Mouse (Mus musculus) heart, embryonic 16.5 days (tissue): ENCODE results near the gene Igf1r. TPM values are rescaled to one million over a fixed set of nuclear protein-coding genes. Genes with fewer than 3 reads are reported as not detected.

Experiments used
- ATAC-seq: fragments of 200-750 bp; cut with Nextera tagmentation; replicated peaks from 2 replicates; pipeline ENCODE4 v1.8.0; 2017; ENCODE audit warnings: moderate number of reproducible peaks; ENCODE audit not compliant: insufficient read depth, low FRiP score; ENCODE audit errors: extremely low read depth
- H3K27ac ChIP-seq: fragments of 300-500 bp; sonication (generic); 2 replicates; pipeline ENCODE4 v1.5.1; 2014; ENCODE audit warnings: mild to moderate bottlenecking, low read length, control low read depth, moderate library complexity
- H3K27me3 ChIP-seq: fragments of 300-500 bp; sonication (generic); 2 replicates; pipeline ENCODE4 v1.6.1; 2014; ENCODE audit warnings: low read length, mixed read lengths; ENCODE audit not compliant: control insufficient read depth, insufficient read depth
- H3K36me3 ChIP-seq: fragments of 300-500 bp; sonication (generic); 2 replicates; pipeline ENCODE4 v1.6.1; 2014; ENCODE audit not compliant: control insufficient read depth, insufficient read depth
- H3K4me1 ChIP-seq: fragments of 300-500 bp; sonication (generic); 2 replicates; pipeline ENCODE4 v1.6.1; 2014; ENCODE audit warnings: low read length, mixed read lengths; ENCODE audit not compliant: control insufficient read depth, insufficient read depth
- H3K4me2 ChIP-seq: fragments of 300-500 bp; sonication (generic); 2 replicates; pipeline ENCODE4 v1.6.1; 2014; ENCODE audit warnings: low read depth, mild to moderate bottlenecking, control low read depth, low read length
- H3K4me3 ChIP-seq: fragments of 300-500 bp; sonication (generic); 2 replicates; pipeline ENCODE4 v1.5.1; 2014; ENCODE audit warnings: mild to moderate bottlenecking, control low read depth, low read length
- H3K9ac ChIP-seq: fragments of 300-500 bp; sonication (generic); 2 replicates; pipeline ENCODE4 v1.6.1; 2014; ENCODE audit warnings: low read length, control low read depth
- H3K9me3 ChIP-seq: fragments of 300-500 bp; sonication (generic); replicated peaks from 2 replicates; pipeline ENCODE4 v1.6.1; 2016; ENCODE audit warnings: low read length; ENCODE audit not compliant: control insufficient read depth
- WGBS: fragments of 180-500 bp; shearing (Covaris S2); extraction: QIAGEN DNeasy Blood & Tissue Kit; methylation state at CpG from one replicate; pipeline ENCODE4 v1.1.7; 2014; 5-methylcytosine and 5-hydroxymethylcytosine counted together
- polyA plus RNA-seq: library from polyadenylated mRNA; unstranded; fragments of >200 nt; fragmentation: Nextera tagmentation; extraction: Ambion mirVana; gene quantifications from 2 replicates; pipeline ENCODE4 v1.2.1, GENCODE M21; 2015

The Igf1r gene
- polyA plus RNA-seq, 1 experiment from 2014 or later = 16.4 TPM

GRCm38 (mm10) chr7:68224006-68224405, 271.4 kb downstream of the Igf1r start:
- H3K27me3 ChIP-seq = no peaks in the 10 kb centered on the region
- WGBS = 85% methylated on average over 5 of the region's 5 CpGs
- no peak overlapping the region for H3K4me2 ChIP-seq
- H3K4me1 ChIP-seq = peaks cover 10% of the 10 kb centered on the region
- H3K27ac ChIP-seq = peak overlapping the region; percentile 51
- peaks cover 13% of the 10 kb centered on the region for H3K36me3 ChIP-seq
- ATAC-seq = no peak
- no peaks in the 10 kb centered on the region for H3K9me3 ChIP-seq
- no peak overlapping the region for H3K9ac ChIP-seq
- no peak overlapping the region for H3K4me3 ChIP-seq

- 69% methylated on average over 9 of the region's 9 CpGs for WGBS
- no peaks in the 10 kb centered on the region for H3K9me3 ChIP-seq
- H3K4me2 ChIP-seq = no peak overlapping the region
- no peak overlapping the region for H3K4me3 ChIP-seq
- ATAC-seq = no peak
- peaks cover 10% of the 10 kb centered on the region for H3K4me1 ChIP-seq
- peaks cover 8% of the 10 kb centered on the region for H3K36me3 ChIP-seq
- no peaks in the 10 kb centered on the region for H3K27me3 ChIP-seq
- H3K27ac ChIP-seq = 0 out of 2 replicates have a peak overlapping the region, but pooled peaks have one; percentile 23
- H3K9ac ChIP-seq = no peak overlapping the region
Measured at GRCm38 (mm10) chr7:68225427-68226054, 272.9 kb downstream of the Igf1r start.

- WGBS = 83% methylated on average over 11 of the region's 11 CpGs
- peak overlapping the region; percentile 22; the same call in 1 of the 2 replicates for H3K27ac ChIP-seq
- H3K4me2 ChIP-seq = no peak overlapping the region
- no peak overlapping the region for H3K9ac ChIP-seq
- peaks cover 14% of the 10 kb centered on the region for H3K36me3 ChIP-seq
- no peaks in the 10 kb centered on the region for H3K9me3 ChIP-seq
- no peak overlapping the region for H3K4me3 ChIP-seq
- H3K27me3 ChIP-seq = no peaks in the 10 kb centered on the region
- H3K4me1 ChIP-seq = peaks cover 15% of the 10 kb centered on the region
- ATAC-seq = no peak
Measured at GRCm38 (mm10) chr7:68227021-68227420, 274.4 kb downstream of the Igf1r start.

- no peak overlapping the region for H3K9ac ChIP-seq
- no peak overlapping the region for H3K4me3 ChIP-seq
- no peak overlapping the region for H3K4me2 ChIP-seq
- no peaks in the 10 kb centered on the region for H3K9me3 ChIP-seq
- WGBS = 70% methylated on average over 4 of the region's 4 CpGs
- H3K27ac ChIP-seq = no peak overlapping the region; the same call in 1 of the 2 replicates
- peaks cover 14% of the 10 kb centered on the region for H3K36me3 ChIP-seq
- ATAC-seq = no peak
- no peaks in the 10 kb centered on the region for H3K27me3 ChIP-seq
- H3K4me1 ChIP-seq = peaks cover 17% of the 10 kb centered on the region
Measured at GRCm38 (mm10) chr7:68227621-68228020, 275.0 kb downstream of the Igf1r start.

GRCm38 (mm10) chr7:68228491-68228890, 275.9 kb downstream of the Igf1r start:
- no peak for ATAC-seq
- Histone ChIP-seq H3K4me3 (no peak overlapping the region), H3K4me2 (no peak overlapping the region), H3K36me3 (peaks cover 14% of the 10 kb centered on the region), H3K9ac (no peak overlapping the region), H3K27me3 (no peaks in the 10 kb centered on the region), H3K9me3 (no peaks in the 10 kb centered on the region), H3K27ac (no peak overlapping the region), H3K4me1 (peaks cover 23% of the 10 kb centered on the region)
- WGBS = 44% methylated on average over 6 of the region's 6 CpGs

GRCm38 (mm10) chr7:68230831-68231230, 278.2 kb downstream of the Igf1r start:
- no peaks in the 10 kb centered on the region for H3K27me3 ChIP-seq
- H3K4me1 ChIP-seq = peaks cover 24% of the 10 kb centered on the region
- H3K27ac ChIP-seq = no peak overlapping the region
- H3K4me3 ChIP-seq = no peak overlapping the region
- ATAC-seq = no peak
- 85% methylated on average over 9 of the region's 9 CpGs for WGBS
- no peak overlapping the region for H3K4me2 ChIP-seq
- H3K9me3 ChIP-seq = no peaks in the 10 kb centered on the region
- H3K9ac ChIP-seq = no peak overlapping the region
- peaks cover 11% of the 10 kb centered on the region for H3K36me3 ChIP-seq

- ATAC-seq = no peak
- Histone ChIP-seq H3K27ac (no peak overlapping the region), H3K9me3 (no peaks in the 10 kb centered on the region)
Measured at GRCm38 (mm10) chr7:68232521-68232920, 279.9 kb downstream of the Igf1r start.

GRCm38 (mm10) chr7:68233619-68234223, 281.1 kb downstream of the Igf1r start:
- peak; percentile 63; the same call in 1 of the 2 replicates for ATAC-seq
- Histone ChIP-seq H3K4me1 (peaks cover 20% of the 10 kb centered on the region), H3K9ac (no peak overlapping the region), H3K4me3 (no peak overlapping the region), H3K27ac (peak overlapping the region; percentile 57; the same call in 1 of the 2 replicates), H3K9me3 (no peaks in the 10 kb centered on the region), H3K36me3 (peaks cover 6% of the 10 kb centered on the region; the same call in 1 of the 2 replicates), H3K4me2 (peak overlapping the region; percentile 43), H3K27me3 (no peaks in the 10 kb centered on the region)
- 22% methylated on average over 12 of the region's 13 CpGs for WGBS

More at GRCm38 (mm10) chr7:68232521-68232920, 279.9 kb downstream of the Igf1r start:
- Histone ChIP-seq H3K27me3 (no peaks in the 10 kb centered on the region), H3K4me2 (no peak overlapping the region), H3K4me1 (peaks cover 23% of the 10 kb centered on the region), H3K9ac (no peak overlapping the region), H3K4me3 (no peak overlapping the region), H3K36me3 (peaks cover 9% of the 10 kb centered on the region)
- WGBS = 88% methylated on average over 5 of the region's 5 CpGs

- no peaks in the 10 kb centered on the region for H3K9me3 ChIP-seq
- peaks cover 15% of the 10 kb centered on the region for H3K4me1 ChIP-seq
- no peak for ATAC-seq
- WGBS = 79% methylated on average over 8 of the region's 8 CpGs
- H3K4me3 ChIP-seq = no peak overlapping the region
- H3K27ac ChIP-seq = no peak overlapping the region
- H3K9ac ChIP-seq = no peak overlapping the region
- no peaks in the 10 kb centered on the region for H3K36me3 ChIP-seq
- no peaks in the 10 kb centered on the region for H3K27me3 ChIP-seq
- H3K4me2 ChIP-seq = no peak overlapping the region
Measured at GRCm38 (mm10) chr7:68236817-68237216, 284.2 kb downstream of the Igf1r start.
